Mouse (Mus musculus) cerebellum, adult (tissue): ENCODE results near the gene Mapk8.
A peak's percentile ranks its signal among the peaks of the same experiment; 100 is the strongest.

Experiments used
- ATAC-seq: cut with Nextera tagmentation; 2 replicates; pipeline ENCODE4 v1.9.2; 2017; ENCODE audit warnings: mild to moderate bottlenecking, moderate library complexity, mixed read lengths; ENCODE audit not compliant: insufficient number of reproducible peaks, low FRiP score, low TSS enrichment

Gene Mapk8

GRCm38 (mm10) chr14:33351984-33352722 lies 94.8 kb downstream of the Mapk8 start:
- no peak for ATAC-seq

DNA sequence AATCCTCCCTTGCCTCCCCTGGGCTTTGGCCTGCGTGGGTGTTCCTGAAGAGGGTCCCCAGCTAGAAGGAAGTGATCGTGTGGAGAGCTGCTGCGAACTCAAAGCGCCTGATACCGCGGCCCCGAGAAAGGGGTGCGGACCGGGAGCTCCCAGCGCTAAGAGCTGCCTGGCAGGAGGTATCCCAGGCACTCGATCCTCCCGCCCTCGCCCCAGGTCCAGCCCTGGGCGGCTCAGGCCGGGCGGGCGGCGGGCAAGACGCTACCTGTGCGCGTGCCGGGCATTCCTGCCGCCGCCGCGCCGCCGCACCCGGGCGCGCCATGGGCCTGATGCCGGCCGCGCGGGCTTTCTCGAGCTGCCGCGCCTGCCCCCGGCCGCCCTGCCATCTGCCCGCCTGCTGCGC lies 95.9 kb downstream of the Mapk8 start:
- no peak for ATAC-seq

- no peak for ATAC-seq
Observed at GRCm38 (mm10) chr14:33348146-33348545, 98.8 kb downstream of the Mapk8 start.

DNA sequence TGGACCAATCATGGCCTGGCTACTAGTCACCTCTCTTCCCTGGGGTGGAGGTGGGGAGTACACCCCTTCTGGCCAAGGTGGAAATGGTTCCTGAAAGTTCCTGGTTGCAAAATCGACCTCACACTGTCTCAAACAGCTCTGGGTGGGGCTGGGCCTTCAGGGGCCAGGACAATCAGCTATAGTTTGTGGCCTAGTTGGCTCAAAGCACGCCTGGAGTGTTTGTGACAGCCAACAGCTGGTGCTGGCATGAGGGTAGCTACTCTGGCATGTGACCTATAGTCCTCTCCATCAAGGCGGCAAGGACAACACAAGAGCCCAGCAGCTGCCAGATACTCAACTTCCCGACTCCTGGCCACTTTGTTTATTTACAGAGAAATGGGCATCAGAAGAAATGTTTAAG lies 99.2 kb downstream of the Mapk8 start:
- ATAC-seq: no peak

- no peak for ATAC-seq
Observed at GRCm38 (mm10) chr14:33346546-33346945, 100.4 kb downstream of the Mapk8 start.

- ATAC-seq: peak; percentile 42
Observed at GRCm38 (mm10) chr14:33343131-33343725, 103.7 kb downstream of the Mapk8 start.

- no peak for ATAC-seq
Observed at GRCm38 (mm10) chr14:33338684-33339083, 108.3 kb downstream of the Mapk8 start.

DNA sequence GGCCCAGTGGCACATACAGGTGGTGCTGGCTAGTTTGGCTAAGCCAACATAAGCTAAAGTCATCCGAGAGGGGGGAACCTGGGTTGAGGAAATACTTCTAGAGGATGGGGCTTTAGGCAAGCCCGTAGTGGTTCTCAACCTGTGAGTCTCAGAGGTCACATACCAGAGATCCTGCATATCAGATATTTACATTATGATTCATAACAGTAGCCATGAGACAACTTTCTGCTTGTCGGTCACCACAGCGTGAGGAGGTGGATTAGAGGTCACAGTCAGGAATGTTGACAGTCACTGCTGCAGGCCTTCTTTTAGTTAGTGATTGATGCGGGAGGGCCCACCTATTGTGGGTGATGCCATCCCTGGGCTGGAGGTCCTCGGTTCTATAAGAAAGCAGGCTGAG lies 111.2 kb downstream of the Mapk8 start:
- ATAC-seq: no peak

GRCm38 (mm10) chr14:33334402-33334801 lies 112.6 kb downstream of the Mapk8 start:
- no peak for ATAC-seq

DNA sequence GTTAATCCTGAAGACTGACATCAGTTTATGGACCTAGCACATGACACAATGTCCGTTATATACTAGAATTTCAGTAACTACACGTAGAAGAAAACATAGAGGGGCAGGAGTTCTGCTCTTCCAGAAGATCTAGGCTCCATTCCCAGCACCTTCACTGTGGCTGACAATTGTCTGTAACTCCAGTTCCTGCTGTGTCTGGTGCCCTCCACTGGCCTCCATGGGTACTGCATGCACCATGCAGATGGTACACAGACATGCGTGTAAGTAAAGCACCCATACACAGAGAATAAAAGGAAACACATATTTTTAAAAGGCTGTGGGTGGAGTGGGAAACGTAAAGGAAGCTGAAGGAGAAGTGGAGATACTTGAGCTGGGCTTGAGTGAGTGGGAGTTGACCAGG lies 113.1 kb downstream of the Mapk8 start:
- no peak for ATAC-seq

DNA sequence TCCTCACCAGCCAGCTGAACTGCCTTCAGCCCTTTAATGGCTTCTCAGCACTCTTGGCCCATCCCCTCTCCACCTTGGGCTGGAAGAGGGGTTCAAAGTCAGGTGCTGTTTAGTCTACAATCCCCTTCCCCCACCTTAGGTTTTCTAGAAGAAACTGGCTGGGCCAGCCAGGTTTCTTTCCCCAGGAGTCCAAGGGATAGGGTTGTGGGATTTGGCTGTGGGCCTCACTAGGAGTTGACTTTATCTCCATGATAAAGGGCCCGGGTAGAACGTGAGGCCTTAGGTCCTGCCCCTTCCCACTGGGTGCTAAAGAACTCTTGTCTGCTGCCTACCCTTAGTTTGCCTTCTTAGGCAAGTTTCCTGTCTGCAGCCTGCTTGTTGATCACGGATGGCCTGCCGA lies 115.3 kb downstream of the Mapk8 start:
- no peak for ATAC-seq

GRCm38 (mm10) chr14:33330986-33331385 lies 116.0 kb downstream of the Mapk8 start:
- no peak for ATAC-seq

DNA sequence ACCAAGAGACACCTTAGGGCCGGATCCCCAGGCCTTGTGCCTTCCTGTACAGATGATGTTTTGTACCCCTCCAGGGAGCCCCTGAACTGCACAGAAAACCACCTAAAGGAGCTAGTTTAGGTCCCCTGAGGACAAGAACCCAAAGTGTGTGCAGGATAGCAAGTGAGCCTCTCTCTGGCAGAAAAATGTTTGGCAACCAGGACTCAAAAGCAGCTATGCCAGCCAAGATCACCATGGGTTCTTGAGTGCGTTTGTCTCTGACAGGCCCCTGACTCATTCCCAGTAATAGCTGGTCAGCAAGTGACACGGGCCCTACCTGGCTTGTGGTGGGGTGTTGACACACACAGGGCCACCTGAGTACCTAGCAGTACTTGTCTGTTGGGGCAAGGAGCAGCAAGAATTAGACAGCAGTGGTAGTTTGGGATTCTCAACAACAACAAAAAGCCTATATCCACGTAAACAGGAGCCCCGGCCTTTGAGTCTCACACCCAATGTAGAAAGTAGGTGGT lies 117.6 kb downstream of the Mapk8 start:
- ATAC-seq: no peak

GRCm38 (mm10) chr14:33328369-33328768 lies 118.6 kb downstream of the Mapk8 start:
- no peak for ATAC-seq
